14 mouse cellular contexts compared by ENCODE assay signal in genomic region chr3:97325621-97326345, GRCm38 (mm10). TPM values are rescaled to one million over a fixed set of nuclear protein-coding genes. Genes with fewer than 3 reads are reported as not detected.
DNase-seq lines count a peak whose midpoint lies in the region; ATAC-seq lines count a peak whose summit lies in the region.
"Had no signal": no experiment of that assay in that cellular context is flagged by ENCODE, and none has a peak within 500 bp of the region (broad histone marks: within the 10 kb centered on the region; RNA-seq: fewer than 3 reads in every experiment).

No protein-coding gene starts in this region.

- WGBS in forebrain, embryonic 12.5 days, result 70% methylated on average over 15 of the region's 15 CpGs
- WGBS in forebrain, embryonic 11.5 days, result 68% methylated on average over 15 of the region's 15 CpGs
- 46% methylated on average over 15 of the region's 15 CpGs for WGBS in midbrain, embryonic 11.5 days

- H3K4me1 ChIP-seq in forebrain, embryonic 12.5 days, result peaks cover 20% of the 10 kb centered on the region; the same call in 1 of the 2 replicates
- no peaks in the 10 kb centered on the region for H3K4me1 ChIP-seq in forebrain, embryonic 11.5 days (replicated peaks; ENCODE audit: control insufficient read depth, insufficient read depth, low read length)
- peaks cover 7% of the 10 kb centered on the region; the same call in 1 of the 2 replicates for H3K4me1 ChIP-seq in midbrain, embryonic 11.5 days (ENCODE audit: control insufficient read depth, insufficient read depth, low read length)
- H3K4me1 ChIP-seq: heart, embryonic 10.5 days; lung, embryonic 15.5 days had no signal

- no peak overlapping the region for H3K9ac ChIP-seq in forebrain, embryonic 12.5 days
- H3K9ac ChIP-seq in forebrain, embryonic 11.5 days (ENCODE audit: low read length), result no peak overlapping the region
- H3K9ac ChIP-seq in midbrain, embryonic 11.5 days (ENCODE audit: low read length), result no peak overlapping the region
- H3K9ac ChIP-seq: lung, embryonic 15.5 days had no signal

- H3K9me3 ChIP-seq in forebrain, embryonic 12.5 days, result no peaks in the 10 kb centered on the region
- no peaks in the 10 kb centered on the region for H3K9me3 ChIP-seq in forebrain, embryonic 11.5 days (ENCODE audit: control insufficient read depth, low read length)
- H3K9me3 ChIP-seq in midbrain, embryonic 11.5 days (ENCODE audit: control insufficient read depth, low read length), result no peaks in the 10 kb centered on the region
- H3K9me3 ChIP-seq: heart, embryonic 10.5 days; lung, embryonic 15.5 days had no signal

- H3K4me2 ChIP-seq in forebrain, embryonic 12.5 days, result no peak overlapping the region
- H3K4me2 ChIP-seq in forebrain, embryonic 11.5 days (ENCODE audit: low read depth, low read length, severe bottlenecking), result no peak overlapping the region
- no peak overlapping the region for H3K4me2 ChIP-seq in midbrain, embryonic 11.5 days
- H3K4me2 ChIP-seq: lung, embryonic 15.5 days had no signal

- H3K4me3 ChIP-seq in forebrain, embryonic 12.5 days (replicated peaks), result no peak overlapping the region
- no peak overlapping the region for H3K4me3 ChIP-seq in forebrain, embryonic 11.5 days (ENCODE audit: low read depth, low read length)
- H3K4me3 ChIP-seq in midbrain, embryonic 11.5 days (ENCODE audit: low read depth, low read length), result no peak overlapping the region
- H3K4me3 ChIP-seq: gastrocnemius, adult 2 months; heart, embryonic 10.5 days; lung, embryonic 15.5 days had no signal

- no peaks in the 10 kb centered on the region for H3K27me3 ChIP-seq in forebrain, embryonic 12.5 days
- no peaks in the 10 kb centered on the region for H3K27me3 ChIP-seq in forebrain, embryonic 11.5 days (ENCODE audit: control insufficient read depth, insufficient read depth, low read length)
- H3K27me3 ChIP-seq in midbrain, embryonic 11.5 days (ENCODE audit: control insufficient read depth, insufficient read depth, low read length), result no peaks in the 10 kb centered on the region

- H3K36me3 ChIP-seq in forebrain, embryonic 12.5 days (replicated peaks), result no peaks in the 10 kb centered on the region
- H3K36me3 ChIP-seq in forebrain, embryonic 11.5 days (ENCODE audit: control insufficient read depth, insufficient read depth, low read length), result no peaks in the 10 kb centered on the region
- H3K36me3 ChIP-seq in midbrain, embryonic 11.5 days (ENCODE audit: control insufficient read depth, insufficient read depth, low read length), result no peaks in the 10 kb centered on the region
- H3K36me3 ChIP-seq: heart, embryonic 10.5 days; lung, embryonic 15.5 days had no signal

- DNase-seq in forebrain, embryonic 11.5 days (ENCODE audit: low spot score), result no peak
- DNase-seq in 3T3-L1 (ENCODE audit: low read depth, low spot score), result peak; percentile 24
- DNase-seq in embryo, embryonic 11 days, result peak; percentile 34
- peak; percentile 88 for DNase-seq in midbrain, embryonic 11.5 days (ENCODE audit: low spot score, missing footprints)
- no peak for DNase-seq in frontal cortex, postnatal 36 days (ENCODE audit: low spot score in 2 of 2)
- no peak for DNase-seq in ovary, postnatal 36 days (ENCODE audit: low spot score)
- DNase-seq in right cerebral cortex, adult 18-20 months, result no peak
- DNase-seq: cerebellum, postnatal 14 days; gastrocnemius, adult 2 months; layer of hippocampus, postnatal 36 days; thymus, adult 18-20 months had no signal

- no peak overlapping the region for H3K27ac ChIP-seq in forebrain, embryonic 12.5 days
- H3K27ac ChIP-seq in forebrain, embryonic 11.5 days (ENCODE audit: low read depth, low read length), result no peak overlapping the region
- H3K27ac ChIP-seq in midbrain, embryonic 11.5 days (ENCODE audit: low read depth, low read length), result no peak overlapping the region
- H3K27ac ChIP-seq: gastrocnemius, adult 2 months; heart, embryonic 10.5 days; lung, embryonic 15.5 days had no signal

- ATAC-seq in forebrain, embryonic 12.5 days (ENCODE audit: low FRiP score), result 0 out of 2 replicates have a peak, but pooled peaks have one; percentile 36
- no peak for ATAC-seq in forebrain, embryonic 11.5 days (replicated peaks; ENCODE audit: low FRiP score)
- ATAC-seq in midbrain, embryonic 11.5 days (ENCODE audit: low FRiP score), result 0 out of 2 replicates have a peak, but pooled peaks have one; percentile 47

RNA-seq across cellular contexts. Expression of gene Bcl9, which starts 28.1 kb away (rescaled TPM):
- 82.8 and 91.9 TPM in 2 replicates for polyA plus RNA-seq in forebrain, embryonic 12.5 days (2016; fragmentation: Nextera tagmentation; extraction: Ambion mirVana)
- 81.8 and 82.1 TPM in 2 replicates for polyA plus RNA-seq in forebrain, embryonic 11.5 days (2014; fragmentation: Nextera tagmentation; extraction: Ambion mirVana)
- polyA plus RNA-seq in midbrain, embryonic 11.5 days (2014; fragmentation: Nextera tagmentation; extraction: Ambion mirVana), result 59.8 and 60.3 TPM in 2 replicates

Comparison
In these comparisons a context has a peak if more than half of its experiments do, and no peak if none do; other contexts are left out.
1. DNase-seq: peak in 3T3-L1 (single experiment), embryo, embryonic 11 days (single experiment) and midbrain, embryonic 11.5 days (single experiment); none in forebrain, embryonic 11.5 days (single experiment), frontal cortex, postnatal 36 days (0 of 2), ovary, postnatal 36 days (single experiment) and right cerebral cortex, adult 18-20 months (single experiment).